Mouse (Mus musculus) hindbrain, embryonic 15.5 days (tissue): ENCODE data around the gene Gal. TPM values are rescaled to one million over a fixed set of nuclear protein-coding genes. Genes with fewer than 3 reads are reported as not detected.

Source experiments
- ATAC-seq: fragments of 200-750 bp; cut with Nextera tagmentation; 2 replicates; pipeline ENCODE4 v1.8.0; 2017; ENCODE audit warnings: low read depth, moderate number of reproducible peaks, moderate TSS enrichment; ENCODE audit not compliant: low FRiP score
- H3K27ac ChIP-seq: fragments of 300-500 bp; sonication (generic); replicated peaks from 2 replicates; pipeline ENCODE4 v1.5.1; 2015; ENCODE audit warnings: mild to moderate bottlenecking, inconsistent platforms
- H3K27me3 ChIP-seq: fragments of 300-500 bp; sonication (generic); 2 replicates; pipeline ENCODE4 v1.6.1; 2015; ENCODE audit warnings: control low read depth, inconsistent platforms
- H3K36me3 ChIP-seq: fragments of 300-500 bp; sonication (generic); 2 replicates; pipeline ENCODE4 v1.6.1; 2015; ENCODE audit warnings: control low read depth, inconsistent platforms
- H3K4me1 ChIP-seq: fragments of 300-500 bp; sonication (generic); replicated peaks from 2 replicates; pipeline ENCODE4 v1.6.1; 2015; ENCODE audit warnings: control low read depth, inconsistent platforms
- H3K4me2 ChIP-seq: fragments of 300-500 bp; sonication (generic); 2 replicates; pipeline ENCODE4 v1.6.1; 2015; ENCODE audit warnings: moderate library complexity, mild to moderate bottlenecking, inconsistent platforms
- H3K4me3 ChIP-seq: fragments of 300-500 bp; sonication (generic); 2 replicates; pipeline ENCODE4 v1.5.1; 2015; ENCODE audit warnings: mild to moderate bottlenecking, inconsistent platforms
- H3K9ac ChIP-seq: fragments of 300-500 bp; sonication (generic); 2 replicates; pipeline ENCODE4 v1.6.1; 2015; ENCODE audit warnings: inconsistent platforms
- H3K9me3 ChIP-seq: fragments of 300-500 bp; sonication (generic); 2 replicates; pipeline ENCODE4 v1.6.1; 2016; ENCODE audit warnings: control low read depth, inconsistent platforms
- WGBS: fragments of 180-500 bp; shearing (Covaris S2); methylation state at CpG from one replicate; pipeline ENCODE4 v1.1.7; 2015; 5-methylcytosine and 5-hydroxymethylcytosine counted together
- polyA plus RNA-seq: library from polyadenylated mRNA; unstranded; fragments of >200 nt; fragmentation: Nextera tagmentation; extraction: Ambion mirVana; gene quantifications from 2 replicates; pipeline ENCODE4 v1.2.1, GENCODE M21; 2015

Gal gene
- 23.8 and 24.1 TPM in 2 replicates for polyA plus RNA-seq

GRCm38 (mm10) chr19:3414268-3414733 lies at the start of gene Gal:
Gene Gal, minus strand, starts transcription at chr19:3414544.
- WGBS: 5% methylated on average over 33 of the region's 37 CpGs
- peaks cover 24% of the 10 kb centered on the region for H3K27me3 ChIP-seq
- peak; percentile 20; the same call in 1 of the 2 replicates for ATAC-seq
- H3K9me3 ChIP-seq: no peaks in the 10 kb centered on the region
- peak within 1 kb of the TSS; percentile 34 for H3K4me3 ChIP-seq
- peaks cover 7% of the 10 kb centered on the region; the same call in 1 of the 2 replicates for H3K4me1 ChIP-seq
- H3K4me2 ChIP-seq: peak within 1 kb of the TSS; percentile 65
- H3K27ac ChIP-seq: no peak within 1 kb of the TSS
- no peaks in the 10 kb centered on the region for H3K36me3 ChIP-seq
- peak within 1 kb of the TSS; percentile 27; the same call in 1 of the 2 replicates for H3K9ac ChIP-seq

- H3K9ac ChIP-seq: no peak overlapping the region
- H3K4me2 ChIP-seq: no peak overlapping the region
- H3K36me3 ChIP-seq: peaks cover 93% of the 10 kb centered on the region
- 97% methylated on average over 3 of the region's 3 CpGs for WGBS
- ATAC-seq: no peak
- H3K27ac ChIP-seq: no peak overlapping the region
- H3K27me3 ChIP-seq: no peaks in the 10 kb centered on the region
- H3K9me3 ChIP-seq: no peaks in the 10 kb centered on the region
- H3K4me1 ChIP-seq: no peaks in the 10 kb centered on the region
- H3K4me3 ChIP-seq: no peak overlapping the region
Observed at GRCm38 (mm10) chr19:3459986-3460385, 45.6 kb upstream of the Gal start.

- H3K9me3 ChIP-seq: no peaks in the 10 kb centered on the region
- H3K27ac ChIP-seq: no peak overlapping the region
- no peaks in the 10 kb centered on the region for H3K27me3 ChIP-seq
- ATAC-seq: no peak
- H3K4me3 ChIP-seq: no peak overlapping the region
- peaks cover 91% of the 10 kb centered on the region for H3K36me3 ChIP-seq
- no peaks in the 10 kb centered on the region for H3K4me1 ChIP-seq
- WGBS: 91% methylated on average over 6 of the region's 6 CpGs
- H3K9ac ChIP-seq: no peak overlapping the region
- no peak overlapping the region for H3K4me2 ChIP-seq
Observed at GRCm38 (mm10) chr19:3458331-3459099, 44.2 kb upstream of the Gal start.

- H3K9ac ChIP-seq: no peak overlapping the region
- no peak for ATAC-seq
- H3K4me2 ChIP-seq: no peak overlapping the region
- H3K27ac ChIP-seq: no peak overlapping the region
- no peaks in the 10 kb centered on the region for H3K4me1 ChIP-seq
- no peaks in the 10 kb centered on the region for H3K9me3 ChIP-seq
- WGBS: 95% methylated on average over 4 of the region's 4 CpGs
- peaks cover 88% of the 10 kb centered on the region for H3K36me3 ChIP-seq
- H3K4me3 ChIP-seq: no peak overlapping the region
- no peaks in the 10 kb centered on the region for H3K27me3 ChIP-seq
Observed at GRCm38 (mm10) chr19:3457700-3458099, 43.4 kb upstream of the Gal start.

- peaks cover 12% of the 10 kb centered on the region for H3K4me1 ChIP-seq
- H3K27me3 ChIP-seq: no peaks in the 10 kb centered on the region
- H3K4me3 ChIP-seq: no peak overlapping the region
- no peaks in the 10 kb centered on the region for H3K9me3 ChIP-seq
- H3K9ac ChIP-seq: no peak overlapping the region
- 0 out of 2 replicates have a peak overlapping the region, but pooled peaks have one; percentile 17 for H3K27ac ChIP-seq
- H3K36me3 ChIP-seq: peaks cover 34% of the 10 kb centered on the region
- no peak overlapping the region for H3K4me2 ChIP-seq
- 0 out of 2 replicates have a peak, but pooled peaks have one; percentile 28 for ATAC-seq
- 46% methylated on average over 6 of the region's 6 CpGs for WGBS
Observed at GRCm38 (mm10) chr19:3451649-3452048, 37.3 kb upstream of the Gal start.

- peak; percentile 86 for ATAC-seq
Observed at GRCm38 (mm10) chr19:3451170-3451569, 36.8 kb upstream of the Gal start.

GRCm38 (mm10) chr19:3450714-3451113 lies 36.4 kb upstream of the Gal start:
- 96% methylated on average over 3 of the region's 3 CpGs for WGBS
- peak; percentile 35; the same call in 1 of the 2 replicates for ATAC-seq

More at GRCm38 (mm10) chr19:3451170-3451569, 36.8 kb upstream of the Gal start:
- Histone ChIP-seq H3K9ac (no peak overlapping the region), H3K4me2 (no peak overlapping the region), H3K36me3 (peaks cover 30% of the 10 kb centered on the region), H3K27me3 (no peaks in the 10 kb centered on the region), H3K27ac (0 out of 2 replicates have a peak overlapping the region, but pooled peaks have one; percentile 17), H3K9me3 (no peaks in the 10 kb centered on the region), H3K4me3 (no peak overlapping the region), H3K4me1 (peaks cover 12% of the 10 kb centered on the region)
- 20% methylated on average over 6 of the region's 6 CpGs for WGBS

GRCm38 (mm10) chr19:3449248-3449647 lies 34.9 kb upstream of the Gal start:
- Histone ChIP-seq H3K9me3 (no peaks in the 10 kb centered on the region), H3K27me3 (no peaks in the 10 kb centered on the region), H3K27ac (no peak overlapping the region), H3K4me1 (peaks cover 12% of the 10 kb centered on the region), H3K4me3 (no peak overlapping the region), H3K9ac (no peak overlapping the region), H3K4me2 (no peak overlapping the region), H3K36me3 (peaks cover 12% of the 10 kb centered on the region; the same call in 1 of the 2 replicates)
- no peak for ATAC-seq
- 78% methylated on average over 3 of the region's 3 CpGs for WGBS

More at GRCm38 (mm10) chr19:3450714-3451113, 36.4 kb upstream of the Gal start:
- Histone ChIP-seq H3K4me1 (peaks cover 12% of the 10 kb centered on the region), H3K4me3 (no peak overlapping the region), H3K27me3 (no peaks in the 10 kb centered on the region), H3K27ac (no peak overlapping the region), H3K9me3 (no peaks in the 10 kb centered on the region), H3K36me3 (peaks cover 25% of the 10 kb centered on the region), H3K4me2 (no peak overlapping the region), H3K9ac (no peak overlapping the region)

- no peak overlapping the region for H3K27ac ChIP-seq
- H3K36me3 ChIP-seq: no peaks in the 10 kb centered on the region
- H3K27me3 ChIP-seq: no peaks in the 10 kb centered on the region
- H3K9ac ChIP-seq: no peak overlapping the region
- H3K9me3 ChIP-seq: no peaks in the 10 kb centered on the region
- H3K4me3 ChIP-seq: no peak overlapping the region
- no peak overlapping the region for H3K4me2 ChIP-seq
- WGBS: 81% methylated on average over 3 of the region's 3 CpGs
- peaks cover 12% of the 10 kb centered on the region for H3K4me1 ChIP-seq
- ATAC-seq: no peak
Observed at GRCm38 (mm10) chr19:3447348-3447747, 33.0 kb upstream of the Gal start.

- Histone ChIP-seq H3K4me2 (peak overlapping the region; percentile 22), H3K9ac (no peak overlapping the region), H3K36me3 (no peaks in the 10 kb centered on the region), H3K4me3 (no peak overlapping the region), H3K4me1 (peaks cover 3% of the 10 kb centered on the region; the same call in 1 of the 2 replicates), H3K27me3 (no peaks in the 10 kb centered on the region), H3K9me3 (no peaks in the 10 kb centered on the region), H3K27ac (no peak overlapping the region)
- WGBS: 38% methylated on average over 10 of the region's 10 CpGs
- 0 out of 2 replicates have a peak, but pooled peaks have one; percentile 33 for ATAC-seq
Observed at GRCm38 (mm10) chr19:3441092-3441491, 26.7 kb upstream of the Gal start.

GRCm38 (mm10) chr19:3440667-3441066 lies 26.3 kb upstream of the Gal start:
- H3K9ac ChIP-seq: no peak overlapping the region
- no peaks in the 10 kb centered on the region for H3K9me3 ChIP-seq
- peak; percentile 32; the same call in 1 of the 2 replicates for ATAC-seq
- H3K27ac ChIP-seq: 0 out of 2 replicates have a peak overlapping the region, but pooled peaks have one; percentile 17
- no peaks in the 10 kb centered on the region for H3K36me3 ChIP-seq
- peak overlapping the region; percentile 22 for H3K4me2 ChIP-seq
- no peaks in the 10 kb centered on the region; the same call in 1 of the 2 replicates for H3K27me3 ChIP-seq
- WGBS: 53% methylated on average over 5 of the region's 5 CpGs
- peaks cover 3% of the 10 kb centered on the region; the same call in 1 of the 2 replicates for H3K4me1 ChIP-seq
- no peak overlapping the region for H3K4me3 ChIP-seq

- Histone ChIP-seq H3K4me1 (peaks cover 3% of the 10 kb centered on the region; the same call in 1 of the 2 replicates), H3K4me3 (no peak overlapping the region), H3K9ac (no peak overlapping the region), H3K36me3 (no peaks in the 10 kb centered on the region), H3K4me2 (no peak overlapping the region), H3K9me3 (no peaks in the 10 kb centered on the region), H3K27me3 (no peaks in the 10 kb centered on the region; the same call in 1 of the 2 replicates), H3K27ac (no peak overlapping the region)
- WGBS: 75% methylated on average over 5 of the region's 5 CpGs
- no peak for ATAC-seq
Observed at GRCm38 (mm10) chr19:3437980-3438379, 23.6 kb upstream of the Gal start.
